Mouse (Mus musculus): ENCODE data around the gene Ranbp17.

The Ranbp17 gene

GRCm38 (mm10) chr11:33234134-33234533 lies 279.4 kb downstream of the Ranbp17 start:
- DNase-seq (ENCODE audit: low read depth, low spot score): no peak

DNA sequence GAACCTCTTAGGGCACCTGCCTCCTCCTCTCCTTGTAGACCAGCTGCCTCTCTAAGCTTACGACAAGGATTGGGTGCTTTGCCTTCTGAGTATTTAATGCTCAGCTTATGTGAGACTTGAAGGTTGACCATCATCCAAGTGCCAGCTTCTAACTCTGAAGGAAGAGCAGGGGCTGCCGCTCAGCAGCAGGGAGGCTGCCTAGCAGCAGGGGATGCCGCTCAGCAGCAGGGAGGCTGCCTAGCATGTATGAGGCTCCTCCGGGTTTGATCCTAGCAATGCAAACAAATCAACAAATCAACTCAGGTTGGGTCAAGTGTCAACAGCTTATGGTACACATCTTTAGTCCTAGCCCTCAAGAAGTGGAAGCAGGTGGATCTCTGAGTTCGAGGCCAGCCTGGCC lies 281.5 kb downstream of the Ranbp17 start:
- DNase-seq (ENCODE audit: low read depth, low spot score): no peak

GRCm38 (mm10) chr11:33228186-33228585 lies 285.4 kb downstream of the Ranbp17 start:
- no peak for DNase-seq (ENCODE audit: low read depth, low spot score)

DNA sequence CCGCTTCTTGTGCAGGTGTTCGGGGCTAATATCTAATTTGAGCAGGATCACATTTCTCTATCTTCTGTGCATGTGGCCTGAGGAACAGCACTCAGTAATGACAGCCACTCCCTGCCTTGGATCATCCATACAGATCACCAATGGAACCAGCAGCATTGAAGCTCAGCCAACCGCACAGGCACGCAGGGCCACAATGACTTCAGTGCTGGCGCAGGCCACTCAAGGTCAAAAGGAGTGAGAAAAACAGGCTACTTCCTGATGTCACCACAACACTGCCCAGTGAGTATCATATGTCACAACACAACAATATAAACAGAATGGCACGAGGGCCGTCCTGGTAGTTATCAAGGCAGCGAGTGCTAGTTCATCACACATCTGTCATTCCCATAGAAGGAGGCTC lies 287.0 kb downstream of the Ranbp17 start:
- DNase-seq (ENCODE audit: low read depth, low spot score): no peak

DNA sequence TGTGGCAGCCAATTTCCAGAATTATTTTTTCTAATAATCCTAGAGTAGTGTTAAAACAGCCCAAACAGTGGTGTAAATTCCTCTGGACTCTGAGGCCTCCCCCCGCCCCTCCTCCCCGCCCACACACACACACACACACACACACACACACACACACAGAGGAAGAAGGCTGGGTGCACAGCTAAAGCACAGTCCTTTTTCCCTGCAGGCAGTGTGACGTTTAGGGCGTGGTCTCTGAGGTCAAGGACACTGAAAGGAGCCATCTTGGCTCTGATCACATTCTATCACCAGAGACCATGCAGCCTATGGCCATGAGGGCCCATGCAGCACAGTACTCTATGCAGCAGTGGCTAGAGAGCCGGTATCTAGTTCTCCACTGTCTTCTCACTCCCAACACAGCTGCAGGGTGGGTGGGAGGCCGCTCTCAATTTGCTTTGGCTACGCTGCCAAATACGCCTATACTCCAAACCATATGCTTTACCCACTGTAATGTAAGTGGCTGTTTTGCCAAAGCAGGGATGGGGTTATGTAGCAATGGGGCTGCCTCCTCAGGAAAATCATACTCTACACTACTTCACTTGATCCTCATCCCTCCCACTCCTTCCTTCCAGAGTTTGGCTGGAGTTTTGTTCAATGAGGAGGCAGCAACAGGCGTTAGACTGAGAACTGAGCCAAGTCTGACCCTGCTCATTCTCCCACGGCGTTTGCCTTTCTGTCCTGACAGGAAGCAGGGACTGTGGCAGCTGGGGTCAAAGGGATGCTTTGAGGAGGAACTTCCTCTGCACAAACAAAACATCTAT lies 291.8 kb downstream of the Ranbp17 start:
- no peak for DNase-seq (ENCODE audit: low read depth, low spot score)

DNA sequence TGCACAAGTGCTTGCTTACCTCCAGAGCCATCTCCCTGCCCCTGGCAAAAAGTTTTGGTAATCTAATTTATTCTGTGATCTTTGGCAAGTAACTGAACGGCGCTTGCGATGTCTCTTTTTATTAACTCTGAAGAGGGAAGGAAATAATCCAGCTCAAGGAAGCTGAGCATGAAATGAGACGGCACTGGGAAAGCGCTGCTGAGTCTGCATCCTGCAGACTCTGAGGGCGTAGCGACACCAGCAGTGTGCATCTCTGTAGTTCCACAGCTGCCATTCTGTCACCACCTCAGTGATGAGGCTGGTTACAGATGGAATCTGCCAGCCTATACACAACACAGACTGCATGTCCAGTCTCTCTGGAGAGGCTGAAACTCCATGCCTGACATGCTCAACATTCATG lies 292.8 kb downstream of the Ranbp17 start:
- DNase-seq (ENCODE audit: low read depth, low spot score): no peak

- DNase-seq (ENCODE audit: low read depth, low spot score): no peak
Measured at GRCm38 (mm10) chr11:33217384-33218079, 296.0 kb downstream of the Ranbp17 start.

GRCm38 (mm10) chr11:33207411-33207810 lies 306.1 kb downstream of the Ranbp17 start:
- DNase-seq (ENCODE audit: low read depth, low spot score): no peak

- DNase-seq (ENCODE audit: low read depth, low spot score): no peak
Measured at GRCm38 (mm10) chr11:33204966-33205365, 308.6 kb downstream of the Ranbp17 start.

GRCm38 (mm10) chr11:33204329-33204705 lies 309.2 kb downstream of the Ranbp17 start:
- no peak for DNase-seq (ENCODE audit: low read depth, low spot score)

DNA sequence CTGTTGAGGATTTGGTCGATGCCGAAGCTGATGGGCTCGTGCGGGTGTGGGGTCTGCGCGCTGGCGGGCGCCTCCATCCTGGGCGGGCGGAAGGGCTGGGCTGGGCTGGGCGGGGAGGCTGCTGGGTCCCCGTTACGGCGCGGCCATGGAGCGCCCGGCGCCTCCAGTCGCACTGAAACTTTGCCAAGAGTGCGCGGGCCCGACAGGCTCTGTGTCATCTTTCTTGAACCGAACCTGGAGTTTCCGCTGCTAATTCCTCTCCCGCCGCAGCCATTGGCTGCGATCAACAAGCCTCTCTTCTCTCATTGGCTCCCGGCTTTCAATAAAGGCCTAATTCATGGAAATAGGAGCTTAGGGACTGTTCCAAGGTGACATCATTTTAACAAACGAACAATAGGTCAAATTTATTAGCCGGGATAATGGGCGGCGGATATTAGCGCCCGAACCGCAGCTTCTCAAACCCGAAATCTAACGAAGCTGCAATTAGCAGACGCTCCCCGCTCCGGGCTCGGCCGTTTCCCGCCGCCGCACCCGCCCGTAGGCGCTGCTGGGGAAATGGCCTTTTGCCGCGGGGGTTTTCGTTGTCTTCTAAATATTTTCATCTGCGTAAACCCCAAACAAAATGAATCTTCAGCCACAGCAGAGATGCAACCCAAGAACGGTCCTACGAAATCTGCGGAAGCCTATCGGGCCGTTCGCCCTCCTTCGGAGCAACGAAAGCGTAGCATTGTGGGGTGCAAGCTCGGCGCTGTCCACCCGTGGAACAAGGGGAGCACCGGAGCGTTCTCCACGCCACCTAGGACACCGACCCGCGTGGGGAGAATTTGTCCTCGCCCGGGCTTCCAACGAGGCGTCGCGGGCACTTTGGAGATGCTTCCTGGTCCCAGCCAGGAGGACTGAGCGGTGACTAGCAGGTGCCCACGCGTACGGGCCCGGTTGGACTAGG lies 309.9 kb downstream of the Ranbp17 start, which contains the start of gene Tlx3:
TSS of gene Tlx3 (minus strand) at position 207 of the 946 bp plus-strand sequence.
- DNase-seq (ENCODE audit: low read depth, low spot score): no peak

DNA sequence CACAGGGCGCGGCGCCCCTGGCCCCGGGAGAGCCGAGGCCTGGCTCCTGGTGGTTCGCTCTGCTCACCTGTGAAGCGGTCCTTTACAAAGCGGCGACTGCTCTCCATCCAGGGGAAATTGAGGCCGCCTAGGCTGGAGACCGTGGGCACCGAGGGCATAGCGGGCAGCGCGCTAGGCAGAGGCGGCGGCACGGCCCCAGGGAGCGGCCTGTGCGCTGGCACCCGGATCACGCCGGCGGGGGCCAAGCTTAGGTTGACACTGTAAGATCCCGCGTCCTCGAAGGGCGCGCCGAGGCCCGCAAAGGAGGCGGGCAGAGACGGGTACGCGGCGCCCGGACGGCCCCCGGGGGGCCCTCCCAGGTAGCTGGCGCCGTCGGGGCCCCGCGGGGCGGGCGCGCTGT lies 310.6 kb downstream of the Ranbp17 start:
- no peak for DNase-seq (ENCODE audit: low read depth, low spot score)

DNA sequence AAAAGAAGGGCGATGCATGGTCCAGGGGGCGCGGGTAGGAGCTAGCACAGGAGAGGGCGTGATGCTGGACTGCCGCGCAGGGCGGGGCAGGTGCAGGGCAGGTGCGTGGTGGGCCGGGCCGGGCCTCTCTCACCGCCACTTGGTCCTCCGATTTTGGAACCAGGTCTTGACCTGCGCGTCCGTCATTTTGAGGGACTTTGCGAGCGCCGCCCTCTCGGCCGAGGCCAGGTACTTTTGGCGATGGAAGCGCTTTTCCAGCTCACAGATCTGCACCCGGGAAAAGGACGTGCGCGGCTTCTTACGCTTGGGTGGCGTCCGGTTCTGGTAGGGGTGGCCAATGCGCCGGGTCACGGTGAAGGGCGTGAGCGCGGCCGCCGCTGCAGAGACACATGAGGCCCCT lies 311.2 kb downstream of the Ranbp17 start:
- no peak for DNase-seq (ENCODE audit: low read depth, low spot score)

DNA sequence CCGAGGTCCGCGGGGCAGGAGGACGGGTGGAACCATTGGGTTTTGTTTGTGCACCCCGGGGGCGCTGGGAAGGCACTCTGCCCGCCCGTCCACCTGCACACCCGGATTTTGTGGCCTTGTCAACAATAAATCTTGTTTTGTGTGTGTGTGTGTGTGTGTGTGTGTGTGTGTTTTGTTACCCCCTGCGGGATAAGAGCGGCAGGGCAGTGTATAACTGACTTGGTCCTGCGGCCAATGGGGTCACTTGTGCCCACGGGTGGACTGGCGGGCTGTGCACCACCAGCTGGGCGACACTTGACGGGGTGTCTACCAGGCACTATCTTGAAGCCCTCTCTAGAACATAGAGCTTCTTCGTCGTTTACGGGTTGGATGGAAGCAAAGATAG lies 311.9 kb downstream of the Ranbp17 start:
- DNase-seq (ENCODE audit: low read depth, low spot score): no peak

- no peak for DNase-seq (ENCODE audit: low read depth, low spot score)
Measured at GRCm38 (mm10) chr11:33200764-33201625, 312.6 kb downstream of the Ranbp17 start.

GRCm38 (mm10) chr11:33199906-33200763 lies 313.4 kb downstream of the Ranbp17 start:
- no peak for DNase-seq (ENCODE audit: low read depth, low spot score)

- DNase-seq (ENCODE audit: low read depth, low spot score): no peak
Measured at GRCm38 (mm10) chr11:33199117-33199514, 314.4 kb downstream of the Ranbp17 start.

DNA sequence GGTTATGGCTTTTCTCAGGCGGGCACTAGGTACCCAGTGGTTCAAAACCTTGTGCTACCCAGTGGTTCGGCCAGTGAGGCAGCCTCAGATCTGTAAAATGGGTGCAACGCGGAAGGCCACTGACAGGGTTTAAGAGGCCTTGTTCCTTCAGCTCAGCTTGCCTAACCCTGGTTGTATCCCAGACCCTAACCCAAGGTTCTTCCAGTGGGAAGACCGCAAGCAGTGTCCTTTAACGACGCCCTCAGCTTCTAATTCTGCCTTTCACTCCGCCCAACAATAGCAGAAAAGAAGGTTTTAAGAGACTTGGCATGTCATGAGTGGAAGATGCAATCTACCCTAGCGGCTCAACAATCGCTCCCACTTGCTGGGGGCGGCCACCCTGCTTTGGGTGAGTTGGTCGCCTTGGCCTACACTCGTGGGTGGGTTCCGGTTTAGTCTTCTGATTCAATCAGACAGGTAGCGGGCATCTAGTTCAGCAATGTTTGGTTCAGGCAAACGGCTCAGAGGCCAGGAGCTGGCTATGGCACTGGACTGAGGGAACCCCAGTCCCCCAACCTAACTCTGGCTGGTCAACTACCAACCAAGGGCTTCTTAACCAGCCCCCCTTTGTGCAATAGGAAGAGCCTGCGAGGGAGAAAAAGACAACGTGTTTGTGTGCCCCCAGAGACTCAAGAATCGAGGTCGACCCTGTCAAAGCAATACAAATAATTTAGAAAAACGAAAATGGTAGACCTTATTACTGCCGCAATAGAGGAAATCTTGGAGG lies 315.0 kb downstream of the Ranbp17 start:
- no peak for DNase-seq (ENCODE audit: low read depth, low spot score)

- no peak for DNase-seq (ENCODE audit: low read depth, low spot score)
Measured at GRCm38 (mm10) chr11:33197673-33198072, 315.9 kb downstream of the Ranbp17 start.
